Comparison of ENCODE assay signal across 16 mouse cellular contexts in genomic region chr9:89669878-89670277, GRCm38 (mm10). TPM values are rescaled to one million over a fixed set of nuclear protein-coding genes. Genes with fewer than 3 reads are reported as not detected.
DNase-seq lines count a peak whose midpoint lies in the region; ATAC-seq lines count a peak whose summit lies in the region.
"Had no signal": no experiment of that assay in that cellular context is flagged by ENCODE, and none has a peak within 500 bp of the region (broad histone marks: within the 10 kb centered on the region; RNA-seq: fewer than 3 reads in every experiment).

No protein-coding gene starts in this region.

- H3K4me1 ChIP-seq in midbrain, embryonic 13.5 days (replicated peaks) = no peaks in the 10 kb centered on the region
- H3K4me1 ChIP-seq: embryonic facial prominence, embryonic 15.5 days; heart, embryonic 10.5 days; liver, embryonic 13.5 days; midbrain, embryonic 12.5 days had no signal

- peak; percentile 47 for DNase-seq in layer of hippocampus, adult 11-12 months (ENCODE audit: low spot score)
- no peak for DNase-seq in layer of hippocampus, adult 9-10 months (ENCODE audit: low spot score)
- peak; percentile 26 for DNase-seq in brain, embryonic 18.5 days (ENCODE audit: low read depth, low spot score)
- DNase-seq in layer of hippocampus, postnatal 10 days (ENCODE audit: low spot score in 2 of 2) = peak; percentile 36 to 43
- DNase-seq in right cerebral cortex, postnatal 25 days = peak; percentile 60
- no peak for DNase-seq in heart, adult 9 months (ENCODE audit: low spot score in 2 of 2)
- DNase-seq: gastrocnemius, adult 2 months; kidney, adult 18-20 months; liver, embryonic 13.5 days; lung, postnatal 10 days had no signal

- H3K36me3 ChIP-seq in midbrain, embryonic 13.5 days = no peaks in the 10 kb centered on the region
- H3K36me3 ChIP-seq: embryonic facial prominence, embryonic 15.5 days; heart, embryonic 10.5 days; liver, embryonic 13.5 days; midbrain, embryonic 12.5 days had no signal

- H3K9ac ChIP-seq in midbrain, embryonic 13.5 days (replicated peaks) = no peak overlapping the region
- H3K9ac ChIP-seq: embryonic facial prominence, embryonic 15.5 days; hindbrain, embryonic 14.5 days; liver, embryonic 13.5 days; midbrain, embryonic 12.5 days had no signal

- no peaks in the 10 kb centered on the region for H3K27me3 ChIP-seq in midbrain, embryonic 13.5 days
- H3K27me3 ChIP-seq: embryonic facial prominence, embryonic 15.5 days; liver, embryonic 13.5 days; midbrain, embryonic 12.5 days had no signal

- H3K4me3 ChIP-seq in midbrain, embryonic 13.5 days (replicated peaks) = no peak overlapping the region
- H3K4me3 ChIP-seq: embryonic facial prominence, embryonic 15.5 days; gastrocnemius, adult 2 months; heart, embryonic 10.5 days; liver, embryonic 13.5 days; midbrain, embryonic 12.5 days had no signal

- no peak for ATAC-seq in midbrain, embryonic 13.5 days
- no peak for ATAC-seq in granulocyte monocyte progenitor cell, adult 5-6 weeks (replicated peaks; ENCODE audit: poor library complexity, severe bottlenecking)

- WGBS in midbrain, embryonic 13.5 days = 84% methylated on average over 4 of the region's 4 CpGs

- H3K27ac ChIP-seq in midbrain, embryonic 13.5 days = no peak overlapping the region
- H3K27ac ChIP-seq: embryonic facial prominence, embryonic 15.5 days; gastrocnemius, adult 2 months; heart, embryonic 10.5 days; hindbrain, embryonic 14.5 days; liver, embryonic 13.5 days; midbrain, embryonic 12.5 days had no signal

- H3K9me3 ChIP-seq in midbrain, embryonic 13.5 days = no peaks in the 10 kb centered on the region
- H3K9me3 ChIP-seq: embryonic facial prominence, embryonic 15.5 days; heart, embryonic 10.5 days; liver, embryonic 13.5 days; midbrain, embryonic 12.5 days had no signal

- H3K4me2 ChIP-seq in midbrain, embryonic 13.5 days (replicated peaks) = no peak overlapping the region
- H3K4me2 ChIP-seq: embryonic facial prominence, embryonic 15.5 days; hindbrain, embryonic 14.5 days; liver, embryonic 13.5 days; midbrain, embryonic 12.5 days had no signal

RNA-seq across cellular contexts. Expression of gene Tmed3, which starts 35.0 kb away (rescaled TPM):
- total RNA-seq in layer of hippocampus, postnatal 10 days (2021) = 10 to 100 TPM; 27.1 to 27.2 TPM
- 37.8 and 41.9 TPM in 2 replicates for polyA plus RNA-seq in midbrain, embryonic 13.5 days (2015; fragmentation: Nextera tagmentation; extraction: Ambion mirVana)
- 304 and 307 TPM in 2 replicates for total RNA-seq in granulocyte monocyte progenitor cell, adult 5-6 weeks (2014; fragmentation: Nextera tagmentation)
- 239 and 283 TPM in 2 replicates for total RNA-seq in granulocyte monocyte progenitor cell, adult 5-6 weeks (2017)

RNA-seq across cellular contexts. Expression of gene Minar1, which starts 47.0 kb away (rescaled TPM):
- total RNA-seq in layer of hippocampus, postnatal 10 days (2021) = 1 to 10 TPM; 4.6 to 4.7 TPM
- 0.66 and 0.75 TPM in 2 replicates for polyA plus RNA-seq in midbrain, embryonic 13.5 days (2015; fragmentation: Nextera tagmentation; extraction: Ambion mirVana)
- not detected in 2 replicates for total RNA-seq in granulocyte monocyte progenitor cell, adult 5-6 weeks (2014; fragmentation: Nextera tagmentation)
- total RNA-seq in granulocyte monocyte progenitor cell, adult 5-6 weeks (2017) = not detected in 2 replicates
- polyA plus RNA-seq: liver, embryonic 13.5 days had no signal

Comparison
In these comparisons a context has a peak if more than half of its experiments do, and no peak if none do; other contexts are left out.
1. DNase-seq: peak in layer of hippocampus, adult 11-12 months (single experiment), brain, embryonic 18.5 days (single experiment), layer of hippocampus, postnatal 10 days (2 of 2) and right cerebral cortex, postnatal 25 days (single experiment); none in layer of hippocampus, adult 9-10 months (single experiment) and heart, adult 9 months (0 of 2).
2. RNA of gene Tmed3, which starts 35.0 kb away (total RNA-seq): 239 to 307 TPM in granulocyte monocyte progenitor cell, adult 5-6 weeks; 27.1 to 27.2 TPM in layer of hippocampus, postnatal 10 days; every median in the first group is over 4 times any median in the second.
3. RNA of gene Minar1, which starts 47.0 kb away (total RNA-seq): 4.6 to 4.7 TPM in layer of hippocampus, postnatal 10 days; not detected in granulocyte monocyte progenitor cell, adult 5-6 weeks; every median in the first group is over 4 times any median in the second.